Mouse (Mus musculus) kidney, postnatal 36 days (tissue): ENCODE results near the gene Ccdc88c.
A peak's percentile ranks its signal among the peaks of the same experiment; 100 is the strongest.

Source experiments
- DNase-seq, 2 experiments: peaks; one replicate each; pipeline ENCODE4 v3.0.0; 2021 to 2022; ENCODE audit warnings: mixed read lengths in 2 of 2

Gene Ccdc88c

DNA sequence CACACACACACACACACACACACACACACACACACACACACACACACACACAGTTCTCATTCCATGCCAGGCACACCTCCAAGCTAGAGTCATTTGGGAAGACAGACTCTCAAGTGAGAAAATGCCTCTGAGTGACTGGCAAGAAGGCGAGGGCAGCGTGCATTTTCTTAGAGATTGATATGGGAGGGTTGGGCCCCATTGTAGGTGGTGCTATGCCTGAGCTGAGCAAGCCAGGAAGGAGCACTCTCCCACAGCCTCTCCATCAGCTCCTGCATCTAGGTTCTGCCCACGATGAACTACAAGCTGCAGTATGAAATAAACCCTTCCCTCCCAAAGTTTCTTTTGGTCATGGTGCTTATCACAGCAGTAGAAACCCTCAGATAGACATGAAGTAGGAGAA lies 63.6 kb downstream of the Ccdc88c start:
- no peak for DNase-seq

DNA sequence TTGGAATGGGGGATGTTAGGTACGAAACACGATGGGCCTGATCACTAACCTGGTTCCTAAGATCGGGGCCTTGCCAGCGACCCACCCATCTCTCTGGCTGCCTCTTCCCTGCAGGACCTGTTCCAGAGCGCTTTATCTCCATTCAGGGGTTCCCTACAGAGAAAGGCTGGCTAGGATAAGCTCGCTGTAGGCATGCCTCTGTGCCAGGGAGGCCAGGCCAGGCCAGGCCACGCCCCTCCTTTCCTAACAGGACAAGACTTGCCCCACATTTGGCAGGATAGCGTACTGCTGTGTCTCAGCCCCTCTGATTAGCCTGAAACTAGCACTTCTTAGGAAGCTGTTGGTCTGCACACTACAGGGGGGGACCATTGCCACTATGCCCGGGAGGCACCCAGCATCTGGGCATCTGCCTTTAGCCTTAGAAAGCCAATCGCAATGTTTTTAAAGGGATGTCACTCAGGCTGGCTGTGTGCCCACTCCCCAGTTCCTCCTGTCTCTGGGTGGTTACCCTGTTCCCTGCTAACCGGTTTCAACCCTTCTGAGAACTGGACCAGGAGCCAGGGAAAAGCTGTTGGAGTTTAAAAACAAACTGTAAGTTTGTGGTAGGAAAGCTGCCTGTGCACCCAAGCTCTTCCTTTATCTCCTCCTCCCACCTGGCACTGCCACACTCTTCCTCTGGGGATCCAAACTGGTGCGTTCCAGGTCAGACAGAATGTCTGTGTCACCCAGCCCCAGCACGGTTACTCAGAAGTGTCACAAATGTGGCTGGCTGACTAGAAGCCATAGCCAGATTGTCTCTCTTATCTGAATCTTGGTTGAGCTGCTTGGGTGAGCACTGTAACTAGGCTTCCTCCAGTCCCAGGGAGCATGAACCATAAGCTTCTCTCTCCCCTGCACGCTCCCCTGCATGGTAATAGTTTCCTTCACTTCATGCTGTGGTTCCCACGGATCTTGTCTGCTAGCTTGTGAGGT lies 69.9 kb downstream of the Ccdc88c start:
- peak; percentile 29 to 39 for DNase-seq

DNA sequence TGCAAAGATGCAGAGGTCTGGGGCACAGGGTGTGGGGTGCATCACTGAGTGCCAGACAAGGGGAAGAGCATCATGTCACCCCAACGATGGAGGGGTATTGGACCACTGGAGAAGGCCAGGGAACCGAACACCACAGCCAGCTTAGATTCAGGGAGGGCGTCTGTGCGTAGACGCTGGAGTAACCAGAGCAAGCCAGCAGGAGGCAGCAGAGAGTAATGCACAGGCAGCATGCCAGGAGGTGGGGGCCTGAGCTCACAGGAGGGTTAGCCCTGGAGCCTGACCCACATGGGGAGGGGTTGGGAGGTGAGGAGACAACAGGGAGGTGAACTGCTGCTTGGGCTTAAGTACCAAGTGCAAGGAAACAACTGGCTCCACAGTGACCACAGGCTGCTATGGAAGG lies 70.8 kb downstream of the Ccdc88c start:
- peak; percentile 62 to 84 for DNase-seq

DNA sequence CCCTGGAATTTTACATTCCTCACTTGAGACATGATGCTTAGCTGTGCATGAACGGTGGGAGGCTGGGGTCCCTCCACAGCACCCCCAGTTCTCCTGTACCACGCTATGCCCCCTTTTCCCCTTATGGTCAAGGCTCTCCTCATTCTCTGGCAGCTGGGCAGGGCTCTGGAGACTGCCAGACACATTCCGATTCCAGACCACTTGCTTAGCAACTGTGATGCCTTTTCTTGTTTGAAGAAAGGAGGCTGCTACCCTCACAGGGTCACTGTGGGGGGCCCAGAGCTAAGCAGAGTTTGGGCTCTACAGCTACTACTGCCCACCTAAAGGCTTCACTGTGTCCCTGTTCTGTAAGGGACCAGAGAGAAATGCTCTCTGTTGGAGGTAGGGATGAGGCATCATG lies 71.6 kb downstream of the Ccdc88c start:
- no peak for DNase-seq

DNA sequence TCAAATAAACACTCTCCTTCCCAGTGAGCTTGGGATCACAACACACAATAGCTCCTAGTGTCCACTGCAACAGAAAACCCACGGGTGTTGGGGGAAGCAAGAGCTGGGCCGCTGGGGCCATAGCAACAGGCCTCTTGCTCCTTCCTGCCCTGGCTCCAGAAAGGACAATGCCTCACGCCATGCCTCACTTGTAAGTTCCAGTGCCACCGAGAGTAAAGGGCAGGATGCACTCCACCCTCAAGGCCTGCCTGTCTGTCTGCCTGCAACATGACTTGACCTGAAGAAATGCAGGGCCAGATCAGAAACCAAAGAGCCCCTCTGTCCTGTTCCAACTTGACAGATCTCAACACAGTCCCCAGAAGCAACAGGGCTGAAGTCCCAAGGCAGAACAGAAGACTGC lies 72.0 kb downstream of the Ccdc88c start:
- no peak for DNase-seq

DNA sequence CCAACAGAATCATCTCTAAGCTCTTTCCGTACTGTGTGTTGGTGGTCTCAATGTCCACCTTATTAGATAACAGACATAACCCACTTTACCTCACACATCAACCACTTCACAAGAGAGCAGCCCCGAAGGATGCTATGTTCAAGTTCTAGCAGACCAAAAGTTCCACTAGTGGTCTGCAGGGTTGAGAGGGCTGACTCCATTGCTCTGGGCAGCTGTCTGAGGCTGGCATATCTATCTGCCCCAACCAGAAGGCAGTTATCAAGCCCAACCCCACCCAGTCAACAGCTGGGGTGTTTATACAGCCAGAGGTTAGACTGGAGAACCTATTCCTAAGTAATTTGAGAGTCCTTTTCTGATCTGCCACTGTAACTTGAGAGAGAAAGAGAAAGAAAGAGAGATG lies 72.8 kb downstream of the Ccdc88c start:
- no peak for DNase-seq

DNA sequence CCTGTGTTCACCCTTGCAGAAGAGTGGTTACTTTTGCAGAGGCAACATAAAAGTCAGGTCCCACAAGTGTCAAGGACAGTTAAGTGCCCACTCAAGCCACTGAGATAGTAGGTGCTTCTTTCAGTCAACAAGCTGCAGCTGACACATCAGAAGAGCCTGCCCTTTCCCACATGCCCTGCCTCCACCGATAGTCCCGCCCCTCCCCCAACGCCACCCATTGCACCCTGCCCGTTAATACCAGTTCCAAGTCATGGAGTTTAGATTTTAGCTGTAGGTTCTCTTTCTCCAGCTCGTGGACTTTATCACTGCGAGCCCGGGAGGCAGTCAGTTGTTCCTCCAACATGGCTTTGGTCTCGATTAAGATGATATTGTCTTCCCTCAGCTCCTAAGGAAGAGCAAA lies 74.9 kb downstream of the Ccdc88c start:
- DNase-seq, result peak in 1 of 2 experiments; percentile 27

DNA sequence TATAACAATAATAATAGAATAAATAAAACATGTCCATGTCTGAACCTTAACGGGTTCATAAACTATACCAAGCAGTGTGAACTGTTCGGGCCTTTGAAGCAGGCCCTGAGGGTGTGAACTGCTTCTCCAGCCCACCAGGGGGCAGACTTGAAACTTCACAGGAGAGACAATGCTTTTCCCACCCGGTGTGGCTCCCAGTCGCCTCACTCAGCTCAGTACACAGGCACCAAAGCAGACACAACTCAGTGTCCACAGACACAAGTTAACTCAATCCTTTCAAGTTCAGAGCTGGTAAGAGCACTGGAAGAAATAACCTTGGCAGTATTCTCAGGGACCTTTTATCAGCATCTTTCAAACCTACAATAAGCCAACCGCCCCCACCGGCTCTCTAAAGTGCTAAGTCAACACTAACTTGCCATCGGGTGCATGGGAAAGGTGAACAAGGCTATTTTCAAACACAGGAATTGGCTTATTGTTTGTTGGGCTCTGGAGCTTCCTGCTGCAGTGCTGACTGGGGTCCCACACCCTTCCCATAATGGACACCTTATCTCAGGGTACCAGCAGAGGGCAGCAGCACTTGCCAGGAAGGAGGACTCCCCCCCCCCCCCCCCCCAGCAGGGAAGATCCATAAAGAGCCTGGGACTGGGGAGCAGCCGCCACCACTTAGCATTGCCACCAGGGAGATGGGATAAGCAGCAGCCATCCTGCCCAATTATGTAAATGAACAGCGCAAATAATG lies 76.5 kb downstream of the Ccdc88c start:
- peak; percentile 75 to 88 for DNase-seq

DNA sequence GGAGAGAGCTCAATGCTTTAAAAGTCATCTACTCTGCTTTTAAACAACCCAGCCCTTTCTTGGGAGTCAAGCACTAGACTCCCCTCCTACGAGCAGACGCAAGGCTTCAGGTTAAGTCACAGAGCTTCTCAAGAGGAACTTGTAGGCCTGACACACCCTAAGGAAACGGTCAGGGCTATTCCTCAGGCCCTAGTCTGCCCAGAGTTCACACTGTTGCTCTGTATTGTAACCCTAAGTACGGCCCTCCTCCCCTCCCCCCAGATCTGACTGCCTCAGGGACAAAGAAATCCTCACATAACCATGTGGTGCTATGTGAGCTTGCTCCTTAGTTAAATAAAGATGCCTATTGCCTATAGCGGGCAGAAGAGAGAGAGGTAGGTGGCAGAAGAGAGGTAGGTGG lies 79.7 kb downstream of the Ccdc88c start:
- DNase-seq, result no peak

DNA sequence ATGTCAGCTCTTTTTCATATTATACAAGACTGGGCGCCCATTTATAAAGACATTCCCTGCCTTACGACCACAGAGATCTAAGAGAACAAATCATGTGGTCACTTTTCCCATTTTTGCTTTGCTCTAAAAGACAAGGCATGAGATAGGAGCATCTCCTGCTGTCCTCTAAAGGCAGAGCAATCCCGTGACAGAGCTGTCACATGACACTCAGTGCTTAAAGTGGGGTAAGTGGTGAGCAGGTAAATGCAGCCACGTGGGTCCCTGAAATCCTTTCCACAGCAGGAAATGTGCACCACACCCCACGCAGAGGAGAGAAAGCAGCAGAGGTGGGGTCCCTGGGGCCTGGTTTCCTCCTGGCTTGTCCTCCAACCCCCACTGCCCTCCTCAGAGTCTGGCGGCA lies 80.8 kb downstream of the Ccdc88c start:
- DNase-seq, result no peak

DNA sequence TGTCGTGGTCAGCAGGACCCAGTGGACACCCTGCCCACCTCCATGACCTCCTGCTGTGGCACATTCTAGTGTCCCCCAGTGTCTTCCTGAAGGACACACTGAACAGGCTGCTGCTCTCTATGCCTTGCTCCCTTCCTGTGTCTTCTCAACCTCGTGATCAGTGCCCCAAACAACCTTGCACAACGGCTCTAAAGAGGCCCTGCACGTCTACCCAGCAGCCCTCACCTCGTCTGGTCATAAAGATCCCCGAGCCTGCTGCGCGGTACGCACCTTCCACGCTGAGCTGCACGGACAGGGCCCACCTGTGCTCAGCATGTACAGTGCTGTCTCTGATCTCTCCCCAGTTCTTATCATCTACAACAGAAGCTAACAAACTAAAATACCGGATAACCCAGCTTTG lies 82.9 kb downstream of the Ccdc88c start:
- DNase-seq, result no peak

DNA sequence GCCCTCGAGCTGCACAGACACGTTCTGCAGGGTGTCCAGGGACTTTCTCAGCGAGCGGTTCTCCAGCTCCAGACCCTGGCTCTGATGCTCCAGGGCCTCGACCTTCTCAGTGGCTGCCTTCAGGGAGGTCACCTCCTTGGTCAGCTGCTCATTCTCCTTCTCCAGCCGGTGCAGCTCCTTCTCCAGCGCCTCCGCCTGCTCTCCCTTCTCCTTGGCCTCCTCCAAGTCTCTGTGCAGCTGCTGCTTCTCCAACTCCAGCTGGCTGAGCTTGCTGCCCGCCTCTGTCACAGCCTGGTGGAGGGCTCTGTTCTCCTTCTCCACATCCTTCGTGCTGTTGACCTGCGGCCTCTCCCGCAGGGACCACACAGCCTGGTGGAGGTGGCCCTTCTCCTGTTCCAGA lies 83.4 kb downstream of the Ccdc88c start:
- no peak for DNase-seq

DNA sequence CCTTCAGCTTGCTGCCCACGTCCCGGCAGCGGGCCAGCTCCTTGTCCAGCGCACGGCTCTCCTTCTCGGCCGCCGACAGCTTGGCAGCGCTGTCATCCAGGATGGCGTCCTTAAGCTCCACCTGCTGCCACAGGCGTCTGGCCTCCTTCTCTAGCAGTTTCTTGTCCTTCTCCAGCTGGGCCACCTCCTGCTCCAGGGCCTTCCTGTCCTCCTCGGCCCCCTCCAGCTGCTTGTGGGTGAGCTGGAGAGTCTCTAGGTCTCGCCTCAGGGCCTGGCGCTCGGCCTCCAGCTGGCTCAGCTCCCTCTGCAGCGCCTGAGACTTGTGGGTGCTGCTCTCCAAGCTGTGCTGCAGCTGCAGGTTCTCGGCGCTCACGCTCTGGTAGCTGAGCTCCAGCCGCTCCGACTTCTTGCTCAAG lies 83.9 kb downstream of the Ccdc88c start:
- no peak for DNase-seq

DNA sequence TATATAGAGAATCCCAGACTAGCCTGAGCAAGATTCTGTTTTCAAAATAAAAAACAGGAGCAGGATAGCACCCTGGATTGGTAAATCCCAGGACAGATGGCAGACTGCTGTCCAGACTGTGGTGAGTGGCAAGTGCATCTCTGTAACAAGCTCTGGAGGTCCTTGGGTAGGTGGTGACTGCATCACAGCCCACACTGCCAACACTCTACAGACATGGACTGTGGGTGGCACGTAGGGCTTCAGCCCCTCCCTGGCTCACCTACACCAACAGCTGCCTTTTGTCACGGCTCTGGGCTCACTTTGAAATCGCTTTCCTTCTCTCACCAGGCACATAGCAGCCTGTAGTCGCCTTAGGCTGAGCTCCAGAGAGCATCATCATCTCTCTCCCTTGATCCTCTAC lies 85.7 kb downstream of the Ccdc88c start:
- no peak for DNase-seq

DNA sequence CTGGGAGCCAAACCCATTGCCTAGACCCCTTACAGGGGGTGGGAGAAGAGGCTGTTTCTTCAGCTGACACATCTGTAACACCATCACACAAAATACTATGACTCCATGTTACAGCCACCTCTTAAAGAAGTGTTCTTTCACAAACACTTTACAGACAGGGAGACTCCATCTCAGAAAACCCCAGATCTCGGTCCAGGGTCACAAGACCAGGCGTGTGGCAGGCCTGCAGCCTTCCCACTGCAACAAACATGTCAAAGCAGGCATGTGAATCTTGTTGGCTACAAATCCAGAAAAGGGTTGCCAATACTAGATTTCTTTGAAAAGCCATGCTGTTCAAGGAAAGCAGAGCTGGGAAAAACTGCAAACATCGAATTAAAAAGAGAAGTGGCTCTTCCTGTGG lies 87.5 kb downstream of the Ccdc88c start:
- DNase-seq, result no peak

DNA sequence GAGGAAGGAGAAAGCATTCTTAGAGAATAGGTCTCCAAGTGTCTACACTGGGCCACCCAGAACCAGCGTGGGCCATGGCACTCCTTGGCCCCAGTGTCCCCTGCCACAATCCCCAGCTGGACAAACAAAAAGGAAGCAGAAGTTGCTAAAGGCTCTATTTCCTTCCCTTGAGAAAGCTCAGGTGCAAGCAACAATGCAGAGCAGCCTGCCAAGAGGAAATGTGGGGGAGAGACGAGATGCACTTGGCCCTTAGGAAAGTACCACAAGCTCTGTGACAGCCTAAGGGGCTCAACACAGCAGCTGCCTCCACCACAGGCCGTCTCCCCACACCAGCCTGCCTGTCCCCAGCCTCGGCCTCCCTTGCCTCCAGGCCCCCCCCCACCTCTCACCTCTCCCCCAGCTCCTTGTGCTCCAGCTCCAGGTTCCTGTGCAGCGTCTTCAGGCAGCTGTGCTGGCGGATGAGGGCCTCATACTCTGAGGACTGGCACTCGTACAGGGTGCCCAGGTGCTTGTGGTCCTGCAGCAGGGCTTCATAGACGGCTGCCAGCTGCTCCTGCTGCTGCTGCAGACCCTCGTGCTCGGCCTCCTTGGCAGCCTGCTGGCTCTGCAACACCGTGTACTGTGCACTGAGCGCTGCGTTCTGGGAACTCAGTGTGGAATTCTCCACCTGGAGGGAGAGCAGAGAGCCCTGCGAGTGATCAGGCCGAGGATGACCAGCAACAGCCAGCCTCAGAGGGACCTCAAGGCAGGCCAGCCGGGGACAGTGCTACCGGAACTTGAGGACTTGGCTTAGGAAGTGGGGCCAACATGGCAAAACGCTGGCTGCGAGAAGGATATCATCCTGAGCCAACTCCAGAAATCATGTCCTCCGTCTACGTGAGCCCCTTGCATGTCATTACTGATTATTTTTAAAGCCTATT lies 91.2 kb downstream of the Ccdc88c start:
- peak; percentile 45 to 57 for DNase-seq

DNA sequence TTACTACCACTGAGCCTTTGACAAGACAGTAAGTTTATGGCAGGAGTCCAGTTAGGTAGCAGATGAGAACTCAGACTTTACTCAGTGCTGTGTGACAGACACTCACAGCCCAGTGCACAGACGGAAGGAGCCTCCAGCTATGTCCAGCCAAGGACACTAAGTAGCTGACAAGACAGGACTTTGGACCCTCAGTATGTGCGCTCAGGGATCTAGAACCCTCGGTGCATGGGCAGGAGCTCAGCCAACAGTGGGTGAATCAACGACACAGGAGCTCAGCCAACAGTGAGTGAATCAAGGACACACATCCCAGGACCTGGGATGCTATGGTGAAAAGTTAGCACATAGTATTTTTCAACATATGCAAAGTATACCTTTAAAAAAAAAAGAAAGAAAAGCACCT lies 92.1 kb downstream of the Ccdc88c start:
- DNase-seq, result peak; percentile 76 to 85

DNA sequence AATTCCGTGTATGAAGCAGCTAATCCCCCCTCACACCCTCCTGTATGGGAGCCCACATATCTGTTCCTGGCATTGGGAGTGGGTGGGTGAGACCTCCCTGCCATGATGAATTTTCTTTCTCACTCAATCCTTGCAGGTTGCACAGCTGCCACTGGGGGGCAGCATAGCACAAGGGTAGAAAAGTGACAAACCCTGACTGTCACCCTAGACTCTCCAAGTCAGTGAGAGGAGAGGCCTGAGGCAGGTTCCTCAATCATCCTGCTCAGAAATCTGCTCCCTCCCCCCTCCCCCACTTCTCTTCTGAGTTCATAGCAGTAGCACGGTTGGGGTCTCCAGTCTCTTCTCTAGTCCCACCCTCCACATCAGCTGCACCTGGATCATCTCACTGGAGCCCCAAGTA lies 92.7 kb downstream of the Ccdc88c start:
- peak; percentile 61 to 89 for DNase-seq

DNA sequence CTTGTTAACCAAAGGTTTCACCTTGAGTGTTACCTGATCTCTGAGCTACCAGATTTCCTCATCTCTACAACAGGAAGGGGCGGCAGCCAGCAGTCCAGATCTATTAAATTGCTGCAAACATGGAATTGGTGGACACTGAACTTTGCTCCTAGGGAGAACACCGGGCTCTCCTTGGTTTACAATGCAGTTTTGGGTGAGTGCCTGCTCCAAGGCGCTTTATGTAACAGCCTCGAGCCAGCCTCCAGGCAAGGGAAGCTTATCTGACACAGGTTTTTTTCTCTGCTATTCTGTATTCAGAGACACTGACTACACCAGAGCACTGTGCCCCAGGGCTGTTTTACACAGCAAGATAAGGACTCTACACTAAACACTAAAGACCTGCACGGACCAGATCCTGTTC lies 94.1 kb downstream of the Ccdc88c start:
- peak; percentile 80 to 87 for DNase-seq

DNA sequence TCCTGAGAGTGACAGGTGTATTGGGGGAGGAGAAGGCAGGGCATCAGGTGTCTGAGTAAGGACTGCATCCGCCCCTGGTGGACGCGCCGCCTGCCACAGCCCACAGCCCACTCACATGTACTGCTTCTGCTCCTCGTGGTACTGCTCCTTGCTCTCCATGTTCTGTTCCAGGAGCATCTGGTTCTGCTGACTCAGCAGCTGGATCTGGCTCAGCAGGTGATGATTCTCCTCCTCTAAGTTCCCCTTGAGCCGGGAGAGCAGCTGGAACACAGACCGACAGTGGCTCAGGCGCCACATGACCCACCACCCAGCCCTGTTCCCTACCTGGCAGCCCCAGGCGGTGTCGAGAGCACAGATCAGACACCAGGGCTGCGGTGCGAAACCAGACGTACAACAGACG lies 97.2 kb downstream of the Ccdc88c start:
- DNase-seq, result no peak

DNA sequence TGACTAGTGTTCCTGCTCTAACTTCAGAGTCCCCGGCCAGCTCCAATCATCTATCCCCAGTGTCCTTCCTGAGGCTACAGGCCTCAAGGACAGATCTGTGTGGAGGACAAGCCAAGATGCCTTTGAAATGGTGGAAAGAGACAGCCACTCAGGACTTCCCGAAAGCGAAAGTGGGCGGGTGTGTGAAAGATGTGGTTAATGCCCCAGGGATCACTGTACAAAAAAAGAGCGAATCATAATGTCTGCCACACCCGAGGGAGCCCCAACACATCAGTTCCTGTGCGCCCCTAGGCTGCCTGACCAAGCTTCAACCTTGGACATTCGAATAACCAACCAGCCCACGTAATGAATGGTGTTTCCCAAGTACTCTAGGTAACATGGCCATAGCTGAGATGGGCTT lies 100.6 kb downstream of the Ccdc88c start:
- no peak for DNase-seq

DNA sequence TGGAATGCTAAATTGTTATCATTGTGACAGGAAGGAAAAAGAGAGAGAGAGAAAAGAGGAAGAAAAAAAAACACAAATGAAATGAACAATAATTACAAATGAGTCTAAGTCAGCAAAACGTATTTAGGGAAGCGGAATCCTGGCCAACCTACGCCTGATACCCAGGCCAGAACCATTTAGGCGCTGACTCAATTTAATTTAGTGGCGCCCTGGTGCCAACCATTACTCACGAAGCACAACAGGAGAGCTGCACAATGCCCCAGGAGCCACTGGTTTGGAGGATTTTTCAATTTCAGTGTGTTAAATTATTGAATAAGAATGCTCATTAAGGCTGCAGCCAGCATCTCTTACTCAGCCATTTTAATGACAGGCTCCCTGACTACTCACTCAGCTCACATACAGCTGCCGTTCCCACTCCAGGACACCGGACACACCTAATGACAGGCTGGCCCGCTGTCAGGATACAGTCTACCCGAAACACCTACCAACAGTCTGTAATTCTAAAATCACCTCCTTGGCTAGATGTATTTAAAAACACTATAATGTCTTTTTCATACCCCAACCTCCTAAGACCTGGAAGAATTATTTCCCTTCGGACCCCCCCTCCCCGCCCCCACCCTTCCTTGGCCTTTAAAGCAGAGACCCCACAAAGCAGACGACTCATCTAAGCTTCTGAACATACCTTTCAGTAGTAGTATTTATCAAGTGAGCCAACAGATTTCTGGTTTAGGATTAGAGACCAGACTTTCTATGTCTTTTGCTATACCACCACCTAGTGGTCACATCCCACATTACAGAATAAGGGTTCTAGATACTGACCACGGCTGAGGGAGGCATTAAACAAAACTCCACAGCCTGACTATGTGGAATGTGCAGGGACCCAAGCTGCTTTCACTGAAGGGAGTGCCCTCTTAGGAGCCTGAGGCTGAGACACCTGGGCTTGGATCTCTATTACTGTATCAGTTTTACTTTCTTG lies 102.9 kb downstream of the Ccdc88c start:
- peak; percentile 71 to 76 for DNase-seq
